Mouse (Mus musculus) hematopoietic stem cell, adult 5-6 weeks (primary cell): Measurements from ENCODE around the gene Ppp1r17. TPM values are rescaled to one million over a fixed set of nuclear protein-coding genes. Genes with fewer than 3 reads are reported as not detected.

Experiments used
- ATAC-seq, 2 experiments: fragments of 125-278 bp in 1 of 2; replicated peaks in 1 of 2; 2 replicates each; pipeline ENCODE4 v1.8.0; 2016 to 2017; ENCODE audit warnings: inconsistent platforms in 2 of 2, mild to moderate bottlenecking in 2 of 2, moderate number of reproducible peaks in 2 of 2, low read depth in 1 of 2, moderate TSS enrichment in 1 of 2; ENCODE audit not compliant: low FRiP score in 2 of 2, poor library complexity in 2 of 2, severe bottlenecking in 2 of 2, insufficient read depth in 1 of 2, low TSS enrichment in 1 of 2
- total RNA-seq: library from RNA; stranded (forward); fragments of 172-1452, 232-1000 nt; gene quantifications from 2 replicates; pipeline ENCODE4 v1.2.3, GENCODE M21; 2017

The Ppp1r17 gene
- total RNA-seq: not detected in 2 replicates

- ATAC-seq: no peak
Measured at GRCm38 (mm10) chr6:56017291-56017994, at the start of gene Ppp1r17. Gene Ppp1r17, plus strand, starts transcription at chr6:56017497.

GRCm38 (mm10) chr6:55972998-55973397 is 44.3 kb upstream of the Ppp1r17 start:
- peak; percentile 48 to 56; a peak in 3 of 4 replicates for ATAC-seq

GRCm38 (mm10) chr6:55979766-55980165 is 37.5 kb upstream of the Ppp1r17 start:
- no peak for ATAC-seq

- ATAC-seq: no peak
Measured at GRCm38 (mm10) chr6:56008711-56009110, 8.6 kb upstream of the Ppp1r17 start.

- ATAC-seq: no peak
Measured at GRCm38 (mm10) chr6:56012384-56012783, 4.9 kb upstream of the Ppp1r17 start.

- no peak for ATAC-seq
Measured at GRCm38 (mm10) chr6:56019632-56020031, 2.3 kb downstream of the Ppp1r17 start.

GRCm38 (mm10) chr6:56025533-56025932 is 8.2 kb downstream of the Ppp1r17 start:
- ATAC-seq: no peak

- ATAC-seq: no peak
Measured at GRCm38 (mm10) chr6:56027318-56027717, 10.0 kb downstream of the Ppp1r17 start.

- ATAC-seq: no peak
Measured at GRCm38 (mm10) chr6:56027966-56028365, 10.7 kb downstream of the Ppp1r17 start.

- no peak for ATAC-seq
Measured at GRCm38 (mm10) chr6:56029986-56030385, 12.7 kb downstream of the Ppp1r17 start.

- no peak for ATAC-seq
Measured at GRCm38 (mm10) chr6:56032231-56032630, 14.9 kb downstream of the Ppp1r17 start.

- no peak for ATAC-seq
Measured at GRCm38 (mm10) chr6:56035054-56035453, 17.8 kb downstream of the Ppp1r17 start.

GRCm38 (mm10) chr6:56039476-56040055 is 22.3 kb downstream of the Ppp1r17 start:
- no peak for ATAC-seq

GRCm38 (mm10) chr6:56044270-56044669 is 27.0 kb downstream of the Ppp1r17 start:
- no peak for ATAC-seq

GRCm38 (mm10) chr6:56044716-56045115 is 27.4 kb downstream of the Ppp1r17 start:
- no peak for ATAC-seq

- ATAC-seq: no peak
Measured at GRCm38 (mm10) chr6:56048580-56048979, 31.3 kb downstream of the Ppp1r17 start.

- peak; percentile 56 to 58; a peak in 2 of 4 replicates for ATAC-seq
Measured at GRCm38 (mm10) chr6:56049104-56049503, 31.8 kb downstream of the Ppp1r17 start.

- ATAC-seq: no peak
Measured at GRCm38 (mm10) chr6:56063736-56064135, 46.4 kb downstream of the Ppp1r17 start.
